Mouse (Mus musculus) duodenum, adult 2 months (tissue): ENCODE data around the gene Plek2. TPM values are rescaled to one million over a fixed set of nuclear protein-coding genes. Genes with fewer than 3 reads are reported as not detected.

Experiments
- polyA plus RNA-seq: library from polyadenylated mRNA; depleted of rRNA; stranded (reverse); fragments of >200 nt; gene quantifications from 2 replicates; pipeline ENCODE4 v1.2.3, GENCODE M21; 2012; ENCODE audit warnings: low replicate concordance; rRNA removed

Plek2 gene
- polyA plus RNA-seq, result 5.5 and 8.2 TPM in 2 replicates

GRCm38 (mm10) chr12:78906707-78907162 is at the start of gene Plek2:
Gene Plek2 (minus strand): TSS chr12:78906964.

GRCm38 (mm10) chr12:78861496-78862253 is 45.1 kb downstream of the Plek2 start, which contains the start of the genes Atp6v1d and Eif2s1:
Gene Atp6v1d (minus strand): TSS chr12:78861638.
Gene Eif2s1 (plus strand): TSS chr12:78861819.

Other genes with a start within 250 kb of the Plek2 start
- not detected in 2 replicates for gene Fam71d, start 215.4 kb downstream of the Plek2 start, polyA plus RNA-seq
- gene Mpp5, start 158.1 kb downstream of the Plek2 start, polyA plus RNA-seq, result 0.30 and 0.47 TPM in 2 replicates
- 2.3 and 2.4 TPM in 2 replicates for gene Atp6v1d, start 45.3 kb downstream of the Plek2 start, polyA plus RNA-seq
- 1.9 and 2.4 TPM in 2 replicates for gene Eif2s1, start 45.1 kb downstream of the Plek2 start, polyA plus RNA-seq
- 8.3 and 9.2 TPM in 2 replicates for gene Tmem229b, start 100.7 kb upstream of the Plek2 start, polyA plus RNA-seq
- gene Plekhh1, start 122.2 kb upstream of the Plek2 start, polyA plus RNA-seq, result 12.2 and 13.3 TPM in 2 replicates
- 7.2 and 11.0 TPM in 2 replicates for gene Pigh, start 182.7 kb upstream of the Plek2 start, polyA plus RNA-seq
- gene Arg2, start 223.8 kb upstream of the Plek2 start, polyA plus RNA-seq, result 136 and 163 TPM in 2 replicates